Mouse (Mus musculus) limb, embryonic 13.5 days (tissue): ENCODE measurements around the gene Tox2. TPM values are rescaled to one million over a fixed set of nuclear protein-coding genes. Genes with fewer than 3 reads are reported as not detected.

Experiments
- ATAC-seq: fragments of 200-750 bp; cut with Nextera tagmentation; 2 replicates; pipeline ENCODE4 v1.8.0; 2017; ENCODE audit warnings: low read depth, moderate number of reproducible peaks, moderate TSS enrichment; ENCODE audit not compliant: low FRiP score
- H3K27ac ChIP-seq: fragments of 300-500 bp; sonication (generic); 2 replicates; pipeline ENCODE4 v1.5.1; 2015; ENCODE audit warnings: inconsistent platforms, mild to moderate bottlenecking, moderate library complexity
- H3K27me3 ChIP-seq: fragments of 300-500 bp; sonication (generic); 2 replicates; pipeline ENCODE4 v1.6.1; 2015; ENCODE audit warnings: mild to moderate bottlenecking, inconsistent platforms
- H3K36me3 ChIP-seq: fragments of 300-500 bp; sonication (generic); 2 replicates; pipeline ENCODE4 v1.6.1; 2015; ENCODE audit warnings: inconsistent platforms, mild to moderate bottlenecking, moderate library complexity
- H3K4me1 ChIP-seq: fragments of 300-500 bp; sonication (generic); 2 replicates; pipeline ENCODE4 v1.6.1; 2015; ENCODE audit warnings: inconsistent platforms
- H3K4me2 ChIP-seq: fragments of 300-500 bp; sonication (generic); replicated peaks from 2 replicates; pipeline ENCODE4 v1.6.1; 2015; ENCODE audit warnings: inconsistent platforms, mild to moderate bottlenecking, moderate library complexity
- H3K4me3 ChIP-seq: fragments of 300-500 bp; sonication (generic); 2 replicates; pipeline ENCODE4 v1.5.1; 2015; ENCODE audit warnings: moderate library complexity, mild to moderate bottlenecking, inconsistent platforms
- H3K9ac ChIP-seq: fragments of 300-500 bp; sonication (generic); 2 replicates; pipeline ENCODE4 v1.6.1; 2015; ENCODE audit warnings: mild to moderate bottlenecking, inconsistent platforms
- H3K9me3 ChIP-seq: fragments of 300-500 bp; sonication (generic); 2 replicates; pipeline ENCODE4 v1.6.1; 2016; ENCODE audit warnings: inconsistent platforms
- WGBS: fragments of 180-500 bp; shearing (Covaris S2); methylation state at CpG from one replicate; pipeline ENCODE4 v1.1.7; 2015; 5-methylcytosine and 5-hydroxymethylcytosine counted together
- polyA plus RNA-seq: library from polyadenylated mRNA; unstranded; fragments of >200 nt; fragmentation: Nextera tagmentation; extraction: Ambion mirVana; gene quantifications from 2 replicates; pipeline ENCODE4 v1.2.1, GENCODE M21; 2015

The Tox2 gene
- polyA plus RNA-seq, 1 experiment from 2014 or later: 4.5 TPM

GRCm38 (mm10) chr2:163267097-163267496 lies 64.2 kb downstream of the Tox2 start:
- Histone ChIP-seq H3K4me1 (0 out of 2 replicates have a peak, but pooled peaks cover 5% of the 10 kb centered on the region), H3K9me3 (no peaks in the 10 kb centered on the region), H3K27me3 (no peaks in the 10 kb centered on the region), H3K27ac (no peak overlapping the region), H3K36me3 (no peaks in the 10 kb centered on the region), H3K4me2 (no peak overlapping the region), H3K9ac (no peak overlapping the region), H3K4me3 (no peak overlapping the region)
- no peak for ATAC-seq

GRCm38 (mm10) chr2:163271581-163272492 lies 68.9 kb downstream of the Tox2 start:
- no peak overlapping the region for H3K27ac ChIP-seq
- H3K4me1 ChIP-seq: 0 out of 2 replicates have a peak, but pooled peaks cover 5% of the 10 kb centered on the region
- WGBS: 52% methylated on average over 8 of the region's 8 CpGs
- no peaks in the 10 kb centered on the region for H3K9me3 ChIP-seq
- no peak overlapping the region for H3K9ac ChIP-seq
- no peak overlapping the region for H3K4me2 ChIP-seq
- no peaks in the 10 kb centered on the region for H3K36me3 ChIP-seq
- ATAC-seq: no peak
- peaks cover 28% of the 10 kb centered on the region for H3K27me3 ChIP-seq
- H3K4me3 ChIP-seq: no peak overlapping the region

GRCm38 (mm10) chr2:163273815-163274214 lies 70.9 kb downstream of the Tox2 start:
- Histone ChIP-seq H3K4me1 (peaks cover 10% of the 10 kb centered on the region), H3K9me3 (no peaks in the 10 kb centered on the region), H3K4me2 (no peak overlapping the region), H3K36me3 (no peaks in the 10 kb centered on the region), H3K27me3 (peaks cover 46% of the 10 kb centered on the region), H3K27ac (no peak overlapping the region), H3K4me3 (no peak overlapping the region), H3K9ac (no peak overlapping the region)
- no peak for ATAC-seq
- WGBS: 77% methylated on average over 8 of the region's 8 CpGs

GRCm38 (mm10) chr2:163275986-163276385 lies 73.1 kb downstream of the Tox2 start:
- Histone ChIP-seq H3K9ac (no peak overlapping the region), H3K4me3 (no peak overlapping the region), H3K9me3 (no peaks in the 10 kb centered on the region), H3K27ac (no peak overlapping the region), H3K4me1 (peaks cover 13% of the 10 kb centered on the region), H3K36me3 (no peaks in the 10 kb centered on the region), H3K27me3 (peaks cover 61% of the 10 kb centered on the region), H3K4me2 (no peak overlapping the region)
- WGBS: 86% methylated on average over 14 of the region's 14 CpGs
- no peak for ATAC-seq

GRCm38 (mm10) chr2:163277979-163278378 lies 75.1 kb downstream of the Tox2 start:
- 27% methylated on average over 9 of the region's 9 CpGs for WGBS
- no peak overlapping the region for H3K27ac ChIP-seq
- peaks cover 65% of the 10 kb centered on the region for H3K27me3 ChIP-seq
- no peak overlapping the region for H3K4me3 ChIP-seq
- H3K4me2 ChIP-seq: no peak overlapping the region
- no peak overlapping the region for H3K9ac ChIP-seq
- H3K36me3 ChIP-seq: no peaks in the 10 kb centered on the region
- ATAC-seq: no peak
- peaks cover 12% of the 10 kb centered on the region for H3K4me1 ChIP-seq
- H3K9me3 ChIP-seq: no peaks in the 10 kb centered on the region

GRCm38 (mm10) chr2:163280636-163281322 lies 77.9 kb downstream of the Tox2 start:
- WGBS: 61% methylated on average over 16 of the region's 23 CpGs
- Histone ChIP-seq H3K27me3 (peaks cover 54% of the 10 kb centered on the region), H3K4me2 (no peak overlapping the region), H3K9ac (no peak overlapping the region), H3K36me3 (no peaks in the 10 kb centered on the region), H3K4me1 (peaks cover 30% of the 10 kb centered on the region), H3K27ac (no peak overlapping the region), H3K4me3 (no peak overlapping the region), H3K9me3 (no peaks in the 10 kb centered on the region)
- ATAC-seq: no peak

GRCm38 (mm10) chr2:163284856-163285255 lies 81.9 kb downstream of the Tox2 start:
- H3K9me3 ChIP-seq: no peaks in the 10 kb centered on the region
- H3K27ac ChIP-seq: peak overlapping the region; percentile 23; the same call in 1 of the 2 replicates
- H3K9ac ChIP-seq: no peak overlapping the region
- H3K27me3 ChIP-seq: peaks cover 42% of the 10 kb centered on the region
- 10% methylated on average over 7 of the region's 7 CpGs for WGBS
- H3K4me3 ChIP-seq: 0 out of 2 replicates have a peak overlapping the region, but pooled peaks have one; percentile 2
- peak overlapping the region; percentile 42 for H3K4me2 ChIP-seq
- peaks cover 45% of the 10 kb centered on the region for H3K4me1 ChIP-seq
- ATAC-seq: no peak
- no peaks in the 10 kb centered on the region for H3K36me3 ChIP-seq

- H3K27me3 ChIP-seq: peaks cover 43% of the 10 kb centered on the region
- H3K27ac ChIP-seq: peak overlapping the region; percentile 40; the same call in 1 of the 2 replicates
- 12% methylated on average over 9 of the region's 9 CpGs for WGBS
- H3K4me3 ChIP-seq: 0 out of 2 replicates have a peak overlapping the region, but pooled peaks have one; percentile 2
- no peak for ATAC-seq
- H3K4me1 ChIP-seq: peaks cover 50% of the 10 kb centered on the region
- no peak overlapping the region for H3K9ac ChIP-seq
- H3K9me3 ChIP-seq: no peaks in the 10 kb centered on the region
- no peaks in the 10 kb centered on the region for H3K36me3 ChIP-seq
- peak overlapping the region; percentile 42 for H3K4me2 ChIP-seq
Measured at GRCm38 (mm10) chr2:163285335-163285734, 82.4 kb downstream of the Tox2 start.

GRCm38 (mm10) chr2:163285762-163286161 lies 82.8 kb downstream of the Tox2 start:
- H3K4me3 ChIP-seq: no peak overlapping the region
- 35% methylated on average over 7 of the region's 7 CpGs for WGBS
- no peak for ATAC-seq

GRCm38 (mm10) chr2:163288881-163289379 lies 86.0 kb downstream of the Tox2 start:
- Histone ChIP-seq H3K27ac (peak overlapping the region; percentile 52), H3K4me1 (peaks cover 60% of the 10 kb centered on the region), H3K9me3 (no peaks in the 10 kb centered on the region), H3K4me3 (peak overlapping the region; percentile 26), H3K36me3 (no peaks in the 10 kb centered on the region), H3K9ac (0 out of 2 replicates have a peak overlapping the region, but pooled peaks have one; percentile 8), H3K27me3 (peaks cover 42% of the 10 kb centered on the region), H3K4me2 (peak overlapping the region; percentile 62)
- ATAC-seq: peak; percentile 81
- under 1% methylated on average over 21 of the region's 21 CpGs for WGBS

More at GRCm38 (mm10) chr2:163285762-163286161, 82.8 kb downstream of the Tox2 start:
- Histone ChIP-seq H3K9me3 (no peaks in the 10 kb centered on the region), H3K27me3 (peaks cover 46% of the 10 kb centered on the region), H3K27ac (peak overlapping the region; percentile 40; the same call in 1 of the 2 replicates), H3K4me2 (peak overlapping the region; percentile 42), H3K4me1 (peaks cover 54% of the 10 kb centered on the region), H3K9ac (no peak overlapping the region), H3K36me3 (no peaks in the 10 kb centered on the region)

GRCm38 (mm10) chr2:163296999-163297630 lies 94.2 kb downstream of the Tox2 start:
- peaks cover 31% of the 10 kb centered on the region for H3K4me1 ChIP-seq
- H3K36me3 ChIP-seq: no peaks in the 10 kb centered on the region
- no peaks in the 10 kb centered on the region for H3K9me3 ChIP-seq
- WGBS: 25% methylated on average over 11 of the region's 11 CpGs
- H3K9ac ChIP-seq: no peak overlapping the region
- no peak overlapping the region for H3K4me2 ChIP-seq
- H3K27ac ChIP-seq: no peak overlapping the region
- no peak overlapping the region for H3K4me3 ChIP-seq
- H3K27me3 ChIP-seq: peaks cover 60% of the 10 kb centered on the region
- no peak for ATAC-seq
